Mouse (Mus musculus): ENCODE measurements around the gene Tmem47.

Gene Tmem47

DNA sequence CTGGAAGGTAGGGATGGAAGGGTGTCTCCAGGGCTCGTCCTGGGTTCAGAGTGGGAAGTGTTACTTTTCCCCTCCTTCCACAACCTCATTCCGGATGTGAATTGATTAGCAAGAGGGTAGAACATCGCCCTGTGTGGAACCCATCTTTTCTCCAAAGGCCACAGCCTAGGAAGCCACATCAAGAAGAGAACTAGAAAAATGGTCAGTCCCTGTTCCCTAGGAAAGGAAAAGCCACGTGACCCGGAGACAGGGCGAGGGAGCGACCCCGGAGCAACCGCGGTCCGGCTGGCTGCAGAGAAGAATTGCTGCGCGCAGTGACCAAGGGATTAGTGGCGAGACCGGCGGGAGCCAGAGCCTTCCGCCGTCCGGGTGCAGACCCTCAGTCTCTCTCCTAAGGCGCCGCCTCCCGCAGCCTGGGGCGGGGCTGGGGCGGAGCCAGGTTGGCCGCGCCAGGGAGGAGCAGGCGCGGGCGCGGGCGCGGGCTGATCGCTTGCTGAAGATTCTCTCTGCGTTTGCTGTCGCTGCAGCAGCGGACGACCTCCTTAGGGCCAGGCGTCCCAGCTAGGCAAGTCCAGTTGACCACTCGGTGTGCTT, at the start of gene Tmem47:
Gene Tmem47 (plus strand): TSS at position 489 of the 594 bp plus-strand sequence.
- peak; percentile 31 to 70 for DNase-seq

- DNase-seq, result peak in 1 of 2 experiments; percentile 9
These were observed 435 bp downstream of the Tmem47 start for GRCm38 (mm10) chrX:81070804-81071461.

- DNase-seq, result no peak
These were observed 1.5 kb downstream of the Tmem47 start for GRCm38 (mm10) chrX:81071746-81072640.

- DNase-seq, result no peak
These were observed 2.2 kb downstream of the Tmem47 start for GRCm38 (mm10) chrX:81072651-81073050.

GRCm38 (mm10) chrX:81073834-81074233, 3.3 kb downstream of the Tmem47 start:
- DNase-seq, result no peak

GRCm38 (mm10) chrX:81078522-81078921, 8.0 kb downstream of the Tmem47 start:
- no peak for DNase-seq

DNA sequence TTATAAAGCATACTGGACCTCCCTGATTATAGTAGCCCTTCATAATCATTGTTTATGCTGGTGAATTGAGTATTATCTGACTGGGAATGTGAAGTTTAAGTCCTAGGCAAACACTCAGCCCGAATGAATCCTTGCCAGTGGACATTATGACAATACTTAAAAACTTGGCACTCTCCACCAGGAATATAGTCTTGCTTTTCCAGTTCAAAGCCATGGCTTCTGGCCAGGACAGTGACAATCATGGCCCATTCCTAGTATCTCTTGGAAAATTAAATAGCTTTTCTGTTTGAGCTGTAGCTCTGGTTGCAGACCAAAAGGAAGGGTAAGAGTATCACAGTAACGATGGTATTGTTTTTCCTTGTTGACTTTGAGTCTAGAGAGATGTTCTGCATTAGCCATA, 10.5 kb downstream of the Tmem47 start:
- peak in 1 of 2 experiments; percentile 12 for DNase-seq

DNA sequence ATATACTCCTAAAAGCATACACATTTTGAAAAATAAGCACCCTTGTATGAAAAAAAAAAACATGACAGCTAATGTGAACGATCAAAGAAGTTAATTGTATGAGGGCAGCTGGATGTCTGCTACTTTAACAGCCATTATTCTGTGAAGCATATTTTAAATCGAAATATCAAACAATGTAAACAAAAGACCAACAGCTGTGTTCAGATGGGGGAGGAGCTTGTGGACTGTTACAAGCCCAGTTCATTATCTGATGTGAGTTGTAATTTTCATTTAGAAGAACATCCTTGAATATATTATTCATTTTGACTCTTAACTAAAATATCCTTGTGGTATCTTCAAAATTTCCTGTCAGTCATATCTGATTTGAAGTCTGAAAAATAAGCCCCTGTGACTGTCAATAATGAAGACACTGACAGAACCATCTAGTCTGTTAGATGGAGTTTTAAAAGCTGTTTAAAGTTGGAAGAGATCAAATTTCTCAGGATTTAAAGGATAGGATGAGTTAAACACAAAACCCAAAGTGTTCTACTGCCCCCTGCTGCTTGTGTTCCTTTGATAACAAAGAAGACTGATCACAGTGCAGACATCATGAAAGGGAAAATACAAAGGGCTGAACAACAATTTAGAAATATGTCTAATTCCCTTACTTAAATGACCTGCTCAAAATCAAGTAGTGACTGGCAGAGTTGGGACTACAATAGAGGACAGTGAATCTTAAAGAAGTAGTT, 14.7 kb downstream of the Tmem47 start:
- DNase-seq, result peak in 1 of 2 experiments; percentile 62

- no peak for DNase-seq
These were observed 76.9 kb downstream of the Tmem47 start for GRCm38 (mm10) chrX:81147416-81147815.

All from kidney, postnatal 36 days (tissue).